Mouse (Mus musculus) cortical plate, adult 2 months (tissue): Measurements from ENCODE around the gene Igfbpl1.

Source experiments
- CTCF ChIP-seq: fragments of 200-500 bp; IDR thresholded peaks from 2 replicates; pipeline ENCODE4 v1.5.1; 2011; ENCODE audit warnings: mild to moderate bottlenecking, control low read depth, low read length; ENCODE audit not compliant: insufficient read depth; ENCODE audit errors: extremely low read depth
- POLR2A ChIP-seq: fragments of 200-500 bp; IDR thresholded peaks from 2 replicates; pipeline ENCODE4 v1.6.1; 2011; ENCODE audit warnings: mild to moderate bottlenecking, low read length, control low read depth; ENCODE audit not compliant: insufficient read depth; ENCODE audit errors: extremely low read depth

DNA sequence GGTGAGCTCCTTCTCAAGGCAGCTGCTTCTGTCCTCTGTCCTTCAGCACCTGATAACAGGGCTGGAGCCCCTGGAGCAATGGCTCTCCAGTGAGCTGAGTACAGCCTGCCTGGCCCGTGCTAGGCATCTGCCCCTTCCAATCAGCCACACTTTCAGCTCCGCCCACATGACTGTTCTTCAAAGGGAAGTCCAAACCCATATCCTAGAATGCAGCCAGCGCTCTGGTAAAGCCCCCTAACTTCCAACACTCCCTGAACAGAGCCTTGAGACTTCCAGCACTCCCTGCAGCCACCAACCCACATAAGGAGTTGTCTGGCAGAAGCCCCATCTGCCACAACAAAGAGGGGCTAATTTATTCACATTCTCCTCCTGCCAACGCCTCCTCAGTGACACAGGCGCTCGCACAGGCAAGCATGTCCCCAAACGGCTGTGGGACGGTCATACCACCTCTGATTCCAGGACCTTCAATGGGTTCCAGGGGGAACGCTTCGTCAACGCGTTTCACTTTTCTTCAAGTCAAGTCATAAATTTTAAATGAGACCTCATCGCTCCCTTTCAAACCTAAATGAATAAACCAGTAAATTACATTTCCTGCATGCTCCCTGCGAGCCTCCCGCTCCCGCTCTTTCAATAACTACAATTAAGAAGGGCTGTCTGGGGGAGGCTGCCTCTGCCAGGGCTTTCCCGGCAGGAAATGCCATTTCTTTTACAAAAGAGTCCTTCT lies 7.4 kb downstream of the Igfbpl1 start:
- TF ChIP-seq POLR2A (no peak), CTCF (no peak)
